Mouse (Mus musculus) neural tube, postnatal 0 days (tissue): ENCODE measurements around the gene Clstn3. TPM values are rescaled to one million over a fixed set of nuclear protein-coding genes. Genes with fewer than 3 reads are reported as not detected.

Source experiments
- polyA plus RNA-seq: library from polyadenylated mRNA; unstranded; fragments of >200 nt; fragmentation: Nextera tagmentation; extraction: Ambion mirVana; gene quantifications from 2 replicates; pipeline ENCODE4 v1.2.1, GENCODE M21; 2015

The Clstn3 gene
- polyA plus RNA-seq: 160 and 185 TPM in 2 replicates

GRCm38 (mm10) chr6:124464305-124465271 is at the start of gene Clstn3:
Gene Clstn3 (minus strand): TSS chr6:124464794.

GRCm38 (mm10) chr6:124512355-124512836 is 47.8 kb upstream of the Clstn3 start, which contains the start of gene C1ra:
Gene C1ra (plus strand): TSS chr6:124512405.

GRCm38 (mm10) chr6:124492842-124493561 is 28.4 kb upstream of the Clstn3 start, which contains the start of gene C1rl:
Gene C1rl (plus strand): TSS chr6:124493113.

GRCm38 (mm10) chr6:124414927-124415325 is 49.7 kb downstream of the Clstn3 start, which contains the start of gene Pex5:
Gene Pex5 (minus strand): TSS chr6:124415067.

Other genes starting within 250 kb of the Clstn3 start
- gene Vmn2r27, start 232.9 kb downstream of the Clstn3 start, polyA plus RNA-seq: not detected in 2 replicates
- 1.3 and 1.6 TPM in 2 replicates for gene Cd163, start 160.1 kb downstream of the Clstn3 start, polyA plus RNA-seq
- gene Pex5, start 49.7 kb downstream of the Clstn3 start, polyA plus RNA-seq: 44.6 and 50.0 TPM in 2 replicates
- gene C1rl, start 28.3 kb upstream of the Clstn3 start, polyA plus RNA-seq: 0.32 and 0.73 TPM in 2 replicates
- gene C1ra, start 47.6 kb upstream of the Clstn3 start, polyA plus RNA-seq: 0.75 and 1.2 TPM in 2 replicates
- gene C1s1, start 77.6 kb upstream of the Clstn3 start, polyA plus RNA-seq: 0.99 and 1.5 TPM in 2 replicates
- not detected in 2 replicates for gene C1rb, start 105.5 kb upstream of the Clstn3 start, polyA plus RNA-seq
- 0.12 and 0.20 TPM in 2 replicates for gene C1s2, start 171.3 kb upstream of the Clstn3 start, polyA plus RNA-seq
- gene Lpcat3, start 198.2 kb upstream of the Clstn3 start, polyA plus RNA-seq: 45.6 and 52.8 TPM in 2 replicates
- gene Emg1, start 247.4 kb upstream of the Clstn3 start, polyA plus RNA-seq: 88.4 and 88.9 TPM in 2 replicates
- 264 and 265 TPM in 2 replicates for gene Phb2, start 247.5 kb upstream of the Clstn3 start, polyA plus RNA-seq